Mouse (Mus musculus): ENCODE data around the gene Dbh. TPM values are rescaled to one million over a fixed set of nuclear protein-coding genes. Genes with fewer than 3 reads are reported as not detected.

Dbh gene
- total RNA-seq (2014; rRNA removed) (14.0 and 16.5 TPM in 2 replicates), polyA plus RNA-seq (2015; fragmentation: Nextera tagmentation; extraction: Ambion mirVana) (9.3 and 11.2 TPM in 2 replicates)

DNA sequence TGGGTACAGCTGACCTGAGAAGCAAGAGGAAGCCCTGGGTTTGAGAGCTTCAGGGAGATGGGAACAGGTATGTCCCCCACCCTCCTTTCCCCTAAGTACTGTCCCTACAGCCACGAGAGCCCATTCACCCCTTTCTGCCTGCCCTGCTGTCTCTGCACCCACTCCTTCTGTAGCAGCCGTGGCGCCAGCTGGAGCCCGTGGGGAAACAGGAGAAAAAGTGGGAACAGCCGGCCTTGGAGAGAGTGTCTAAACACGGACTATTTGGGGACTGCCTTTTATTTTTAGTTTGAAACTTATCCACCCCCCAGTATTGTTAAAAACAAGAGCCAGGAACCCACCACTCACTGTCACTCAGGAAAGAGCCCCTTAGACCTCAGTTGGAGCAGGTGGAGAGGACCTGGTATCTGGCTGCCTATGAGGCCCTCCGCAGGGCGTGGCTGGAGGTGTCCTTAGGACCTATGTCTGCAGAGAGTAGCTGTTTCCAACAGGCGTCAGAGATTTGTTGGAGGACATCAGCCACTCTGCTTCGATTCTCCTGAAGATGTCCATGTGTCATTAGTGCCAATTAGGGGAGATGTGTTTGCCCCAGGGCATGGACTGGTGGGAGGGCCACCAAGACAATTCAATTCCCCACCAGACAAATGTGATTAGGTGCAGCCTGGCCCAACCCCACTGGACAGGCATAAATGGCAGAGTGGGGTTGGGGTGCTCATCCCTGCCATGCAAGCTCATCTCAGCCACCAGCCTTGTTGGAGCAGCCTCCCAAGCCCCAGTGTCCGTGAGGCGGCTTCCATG lies at the start of gene Dbh:
Gene Dbh, plus strand, starts transcription at position 438 of the 795 bp plus-strand sequence.
- TF ChIP-seq CTCF (IDR thresholded peaks at IDR 0.05; ENCODE audit: low read depth) = no peak
- no peak for DNase-seq (ENCODE audit: low spot score)
- peaks cover 5% of the 10 kb centered on the region; the same call in 1 of the 2 replicates for H3K4me1 ChIP-seq (ENCODE audit: insufficient read depth, low read length)

DNA sequence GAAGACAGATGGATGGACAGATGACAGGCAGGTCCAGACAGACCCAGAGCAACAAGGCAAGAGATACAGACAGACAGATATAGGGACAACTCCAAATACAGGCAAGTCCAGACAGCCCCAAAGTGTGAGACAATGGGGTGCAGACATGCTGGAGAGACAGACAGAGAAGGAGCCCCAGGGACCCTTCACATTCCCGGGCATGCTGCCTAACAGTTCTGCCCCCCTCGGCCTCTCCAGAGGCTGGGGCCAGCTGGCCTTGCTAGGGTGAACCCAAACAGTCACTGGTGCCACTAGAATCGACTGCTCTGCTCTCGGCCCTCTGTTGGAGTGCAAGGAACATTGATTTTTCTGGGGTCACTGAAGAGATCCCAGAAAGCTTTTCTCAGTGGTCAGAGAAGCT lies 46.6 kb upstream of the Dbh start:
- no peaks in the 10 kb centered on the region for H3K9me3 ChIP-seq (ENCODE audit: low read length)
- H3K9ac ChIP-seq (replicated peaks; ENCODE audit: low read length) = no peak overlapping the region
- no peak overlapping the region for H3K27ac ChIP-seq
- WGBS = 34% methylated on average over 4 of the region's 4 CpGs
- DNase-seq (ENCODE audit: low spot score) = no peak
- peaks cover 21% of the 10 kb centered on the region for H3K4me1 ChIP-seq (ENCODE audit: insufficient read depth, low read length)
- no peaks in the 10 kb centered on the region for H3K27me3 ChIP-seq (ENCODE audit: insufficient read depth, low read length)
- no peak overlapping the region for H3K4me2 ChIP-seq (ENCODE audit: low read depth, low read length)
- H3K4me3 ChIP-seq (ENCODE audit: low read length) = no peak overlapping the region
- no peak for TF ChIP-seq CTCF (IDR thresholded peaks at IDR 0.05; ENCODE audit: low read depth)
- ATAC-seq = no peak
- no peaks in the 10 kb centered on the region for H3K36me3 ChIP-seq (ENCODE audit: insufficient read depth, low read length)

More for the DNA sequence above, at the start of gene Dbh:
- Histone ChIP-seq H3K4me2 (ENCODE audit: low read depth, low read length) (no peak within 1 kb of the TSS), H3K27me3 (ENCODE audit: insufficient read depth, low read length) (no peaks in the 10 kb centered on the region), H3K27ac (no peak within 1 kb of the TSS), H3K9me3 (ENCODE audit: low read length) (no peaks in the 10 kb centered on the region), H3K9ac (replicated peaks; ENCODE audit: low read length) (no peak within 1 kb of the TSS), H3K4me3 (ENCODE audit: low read length) (no peak within 1 kb of the TSS), H3K36me3 (ENCODE audit: insufficient read depth, low read length) (no peaks in the 10 kb centered on the region)
- WGBS = 81% methylated on average over 12 of the region's 12 CpGs
- no peak for ATAC-seq

DNA sequence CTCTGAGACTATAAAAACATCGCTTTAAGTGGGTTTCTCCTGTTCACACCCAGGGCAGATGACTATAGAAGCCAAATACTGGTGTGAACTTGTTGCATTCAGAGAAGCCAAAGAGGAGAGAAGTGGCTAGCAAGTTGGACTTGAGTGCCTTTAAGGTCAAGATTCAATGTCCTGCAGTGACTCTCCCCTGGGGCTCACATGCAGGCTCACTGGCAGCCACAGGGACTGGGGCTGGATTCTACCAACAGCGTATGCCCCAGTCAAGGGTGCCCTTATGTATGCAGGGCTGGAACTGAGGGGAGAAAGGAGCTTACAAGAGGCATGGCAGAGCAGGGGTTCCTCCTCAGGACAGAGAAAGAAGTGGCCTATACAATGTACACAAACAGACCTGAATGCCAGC lies 45.3 kb upstream of the Dbh start:
- Histone ChIP-seq H3K4me1 (ENCODE audit: insufficient read depth, low read length) (peaks cover 21% of the 10 kb centered on the region), H3K9ac (replicated peaks; ENCODE audit: low read length) (no peak overlapping the region), H3K4me3 (ENCODE audit: low read length) (no peak overlapping the region), H3K9me3 (ENCODE audit: low read length) (no peaks in the 10 kb centered on the region), H3K36me3 (ENCODE audit: insufficient read depth, low read length) (no peaks in the 10 kb centered on the region), H3K27me3 (ENCODE audit: insufficient read depth, low read length) (no peaks in the 10 kb centered on the region), H3K4me2 (ENCODE audit: low read depth, low read length) (no peak overlapping the region), H3K27ac (no peak overlapping the region)
- TF ChIP-seq CTCF (IDR thresholded peaks at IDR 0.05; ENCODE audit: low read depth) = no peak
- ATAC-seq (no peak), DNase-seq (ENCODE audit: low spot score) (no peak)
- 80% methylated on average over 2 of the region's 2 CpGs for WGBS

GRCm38 (mm10) chr2:27120241-27120641 lies 44.8 kb upstream of the Dbh start:
- H3K9ac ChIP-seq (replicated peaks; ENCODE audit: low read length) = no peak overlapping the region
- H3K27ac ChIP-seq = no peak overlapping the region
- H3K4me1 ChIP-seq (ENCODE audit: insufficient read depth, low read length) = peaks cover 21% of the 10 kb centered on the region
- TF ChIP-seq CTCF (IDR thresholded peaks at IDR 0.05; ENCODE audit: low read depth) = no peak
- DNase-seq (ENCODE audit: low spot score) (peak; percentile 66), ATAC-seq (0 out of 2 replicates have a peak, but pooled peaks have one; percentile 19)
- H3K4me3 ChIP-seq (ENCODE audit: low read length) = no peak overlapping the region
- WGBS = 44% methylated on average over 8 of the region's 8 CpGs
- no peak overlapping the region for H3K4me2 ChIP-seq (ENCODE audit: low read depth, low read length)
- no peaks in the 10 kb centered on the region for H3K9me3 ChIP-seq (ENCODE audit: low read length)
- H3K36me3 ChIP-seq (ENCODE audit: insufficient read depth, low read length) = no peaks in the 10 kb centered on the region
- no peaks in the 10 kb centered on the region for H3K27me3 ChIP-seq (ENCODE audit: insufficient read depth, low read length)

DNA sequence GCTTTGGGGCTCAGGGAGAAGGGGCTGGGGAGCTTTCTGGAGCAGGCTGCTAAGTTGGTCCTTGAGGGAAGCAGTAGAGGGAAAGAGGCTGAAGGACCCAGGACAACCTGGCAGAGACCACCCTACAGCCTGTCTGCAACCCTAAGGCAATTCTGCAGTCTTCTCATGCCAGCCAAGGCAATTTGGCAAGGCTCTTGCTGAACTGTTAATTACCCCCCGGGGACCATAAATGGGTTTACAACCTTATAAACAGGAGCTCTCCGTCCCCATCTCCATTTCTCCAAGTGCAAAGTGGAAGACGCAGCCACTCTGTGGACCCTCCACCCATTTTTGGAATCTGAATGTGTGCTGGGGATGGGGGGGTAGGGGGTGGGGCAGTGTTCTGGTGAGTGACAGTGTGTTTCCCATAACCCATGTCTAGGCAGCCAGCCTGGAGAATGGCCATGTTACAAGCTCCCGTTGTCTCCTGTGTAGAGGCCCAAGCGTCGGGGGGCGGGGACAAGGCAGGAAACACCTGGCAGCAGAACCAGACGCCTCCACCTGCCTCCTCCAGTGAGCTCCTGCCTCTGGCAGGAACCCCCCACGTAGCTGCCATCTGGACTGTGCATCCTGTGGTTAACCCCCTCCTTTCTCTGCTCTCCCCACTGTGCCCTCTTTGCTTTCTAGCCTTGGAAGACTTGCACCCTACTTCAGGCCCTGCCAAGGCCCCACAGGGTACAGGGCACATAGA lies 43.2 kb upstream of the Dbh start:
- Histone ChIP-seq H3K27ac (no peak overlapping the region), H3K4me1 (ENCODE audit: insufficient read depth, low read length) (peaks cover 21% of the 10 kb centered on the region), H3K9me3 (ENCODE audit: low read length) (no peaks in the 10 kb centered on the region), H3K4me3 (ENCODE audit: low read length) (no peak overlapping the region), H3K4me2 (ENCODE audit: low read depth, low read length) (no peak overlapping the region), H3K9ac (replicated peaks; ENCODE audit: low read length) (no peak overlapping the region), H3K36me3 (ENCODE audit: insufficient read depth, low read length) (no peaks in the 10 kb centered on the region), H3K27me3 (ENCODE audit: insufficient read depth, low read length) (no peaks in the 10 kb centered on the region)
- WGBS = 15% methylated on average over 9 of the region's 9 CpGs
- DNase-seq (ENCODE audit: low spot score) = peak; percentile 63
- TF ChIP-seq CTCF (IDR thresholded peaks at IDR 0.05; ENCODE audit: low read depth) = no peak
- ATAC-seq = peak; percentile 43; the same call in 1 of the 2 replicates

DNA sequence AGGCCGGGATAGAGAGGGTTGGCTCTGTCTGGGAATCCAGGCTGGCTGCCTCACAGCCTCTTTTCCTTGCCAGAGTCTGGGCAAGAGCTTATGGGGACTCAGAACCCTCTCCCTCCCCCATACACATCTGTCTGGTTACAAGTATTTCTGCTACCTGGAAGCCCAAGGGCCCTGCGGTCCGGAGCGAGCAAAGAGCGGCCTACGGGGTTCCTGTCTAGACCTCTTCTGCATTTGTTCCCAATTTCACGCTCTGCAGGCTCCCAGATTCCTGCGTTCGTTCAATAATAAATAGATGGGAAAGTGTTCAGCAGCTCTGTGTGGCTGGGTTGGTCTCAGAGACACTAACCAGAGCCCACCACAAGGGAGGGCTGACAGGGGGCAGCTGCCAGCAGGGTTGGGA lies 42.5 kb upstream of the Dbh start:
- H3K9me3 ChIP-seq (ENCODE audit: low read length) = no peaks in the 10 kb centered on the region
- peaks cover 21% of the 10 kb centered on the region for H3K4me1 ChIP-seq (ENCODE audit: insufficient read depth, low read length)
- DNase-seq (ENCODE audit: low spot score) (no peak), ATAC-seq (no peak)
- TF ChIP-seq CTCF (IDR thresholded peaks at IDR 0.05; ENCODE audit: low read depth) = no peak
- no peaks in the 10 kb centered on the region for H3K27me3 ChIP-seq (ENCODE audit: insufficient read depth, low read length)
- WGBS = 22% methylated on average over 9 of the region's 9 CpGs
- H3K9ac ChIP-seq (replicated peaks; ENCODE audit: low read length) = no peak overlapping the region
- no peak overlapping the region for H3K4me3 ChIP-seq (ENCODE audit: low read length)
- H3K4me2 ChIP-seq (ENCODE audit: low read depth, low read length) = no peak overlapping the region
- no peaks in the 10 kb centered on the region for H3K36me3 ChIP-seq (ENCODE audit: insufficient read depth, low read length)
- H3K27ac ChIP-seq = no peak overlapping the region
